Mouse (Mus musculus) embryonic fibroblast, embryonic 13.5 days (primary cell): ENCODE results near the gene Il20rb.

ENCODE experiments used
- CTCF ChIP-seq: IDR thresholded peaks from 2 replicates; pipeline ENCODE4 v1.5.1; 2011; ENCODE audit warnings: mild to moderate bottlenecking, control low read depth, low read length, moderate library complexity, borderline replicate concordance; ENCODE audit not compliant: insufficient read depth
- POLR2A ChIP-seq: IDR thresholded peaks from 2 replicates; pipeline ENCODE4 v1.6.1; 2011; ENCODE audit warnings: low read depth, mild to moderate bottlenecking, control low read depth, low read length, moderate library complexity

- TF ChIP-seq CTCF (no peak), POLR2A (no peak)
Measured at GRCm38 (mm10) chr9:100535618-100536262, 49.2 kb upstream of the Il20rb start.
